Mouse (Mus musculus) brain, embryonic 14.5 days (tissue): ENCODE measurements around the gene Grik3.

Source experiments
- CTCF ChIP-seq: fragments of 200-500 bp; IDR thresholded peaks from 2 replicates; pipeline ENCODE4 v1.5.1; 2012; ENCODE audit warnings: inconsistent platforms, mild to moderate bottlenecking, moderate library complexity, borderline replicate concordance; ENCODE audit not compliant: insufficient read depth, insufficient read length; ENCODE audit errors: extremely low read depth
- POLR2A ChIP-seq: fragments of 200-500 bp; IDR thresholded peaks from 2 replicates; pipeline ENCODE4 v1.6.1; 2012; ENCODE audit warnings: mild to moderate bottlenecking, inconsistent platforms, borderline replicate concordance; ENCODE audit not compliant: poor library complexity, insufficient read depth, insufficient read length, severe bottlenecking; ENCODE audit errors: extremely low read depth

- no peak for TF ChIP-seq CTCF
- no peak for TF ChIP-seq POLR2A
These were observed 99.9 kb downstream of the Grik3 start for GRCm38 (mm10) chr4:125590241-125590919.
